Mouse (Mus musculus): ENCODE results near the gene Arhgef38. TPM values are rescaled to one million over a fixed set of nuclear protein-coding genes. Genes with fewer than 3 reads are reported as not detected.

Arhgef38 gene
- polyA plus RNA-seq, 1 experiment from 2014 or later: 0.89 TPM

DNA sequence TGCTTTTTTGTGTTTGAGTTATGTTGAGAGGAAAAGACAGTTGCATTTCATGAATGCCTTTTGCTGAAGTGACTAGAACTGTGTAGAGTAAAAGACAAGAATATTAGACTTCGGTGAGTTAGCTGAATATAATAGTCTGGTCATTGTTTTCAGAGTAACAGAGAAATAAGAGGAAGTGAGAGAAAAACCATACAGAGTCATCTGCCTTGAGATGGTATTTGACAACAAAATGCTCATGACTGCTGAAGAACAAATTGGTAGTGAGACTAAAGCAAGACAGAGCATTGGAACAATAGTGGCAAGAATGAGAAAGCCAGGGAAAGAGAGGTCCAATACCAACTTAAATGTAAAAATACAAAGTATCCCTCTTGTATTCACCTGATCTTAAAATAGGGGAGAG is 141.8 kb downstream of the Arhgef38 start:
- no peak for TF ChIP-seq CTCF (IDR thresholded peaks at IDR 0.05; ENCODE audit: low read depth)
- 71% methylated on average over 1 of the region's 1 CpGs for WGBS
- peaks cover 7% of the 10 kb centered on the region for H3K4me1 ChIP-seq (ENCODE audit: insufficient read depth)
- H3K4me3 ChIP-seq (ENCODE audit: low read depth, low read length): peak overlapping the region; percentile 75
- H3K9ac ChIP-seq: peak overlapping the region; percentile 95
- ATAC-seq (ENCODE audit: insufficient read depth) (no peak), DNase-seq (no peak)
- H3K27ac ChIP-seq (ENCODE audit: low read depth): no peak overlapping the region; the same call in 1 of the 2 replicates
- H3K27me3 ChIP-seq (ENCODE audit: insufficient read depth, low read length): no peaks in the 10 kb centered on the region
- peaks cover 8% of the 10 kb centered on the region for H3K36me3 ChIP-seq (ENCODE audit: insufficient read depth)
- no peaks in the 10 kb centered on the region for H3K9me3 ChIP-seq (ENCODE audit: low read depth, low read length)
- peak overlapping the region; percentile 59 for H3K4me2 ChIP-seq

GRCm38 (mm10) chr3:133092274-133092853 is 142.4 kb downstream of the Arhgef38 start:
- peak; percentile 27 for DNase-seq
- Histone ChIP-seq H3K27ac (ENCODE audit: low read depth) (peak overlapping the region; percentile 100), H3K36me3 (ENCODE audit: insufficient read depth) (peaks cover 5% of the 10 kb centered on the region; the same call in 1 of the 2 replicates), H3K9me3 (ENCODE audit: low read depth, low read length) (no peaks in the 10 kb centered on the region), H3K4me1 (ENCODE audit: insufficient read depth) (peaks cover 7% of the 10 kb centered on the region), H3K9ac (peak overlapping the region; percentile 95), H3K4me2 (peak overlapping the region; percentile 59), H3K27me3 (ENCODE audit: insufficient read depth, low read length) (no peaks in the 10 kb centered on the region), H3K4me3 (ENCODE audit: low read depth, low read length) (peak overlapping the region; percentile 75)
- WGBS: under 1% methylated on average over 7 of the region's 7 CpGs
- TF ChIP-seq CTCF (IDR thresholded peaks at IDR 0.05; ENCODE audit: low read depth): no peak
- no peak for ATAC-seq (ENCODE audit: insufficient read depth)

DNA sequence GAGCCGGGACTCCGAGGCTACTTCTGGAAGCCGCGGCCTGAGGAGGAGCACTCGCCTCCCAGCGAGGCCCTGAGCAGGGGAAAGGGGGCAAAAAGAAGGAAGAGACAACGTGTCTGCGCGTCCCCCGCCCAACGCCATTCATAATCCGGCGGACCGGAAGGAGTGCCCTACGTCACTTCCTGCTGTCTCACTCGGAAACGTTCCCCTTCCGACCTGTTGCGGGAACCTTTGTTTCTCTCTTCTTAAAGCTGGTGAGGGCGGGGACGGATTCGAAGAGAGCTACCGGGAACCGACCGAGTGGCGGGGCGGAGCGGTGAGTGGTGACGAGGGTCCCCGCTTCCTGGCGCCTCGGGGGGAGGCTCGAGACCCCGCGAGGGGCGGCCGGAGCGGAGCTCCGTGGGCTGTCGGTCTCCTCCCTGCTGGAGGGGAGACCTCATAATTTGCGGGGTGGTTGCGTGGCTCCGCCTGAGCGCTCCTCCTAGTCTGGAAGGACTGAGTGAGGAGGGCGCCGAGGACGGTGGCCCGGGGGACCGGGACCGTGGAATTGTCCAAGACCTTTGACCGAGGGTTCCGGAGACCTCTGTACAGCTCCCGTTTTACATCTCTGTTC is 143.0 kb downstream of the Arhgef38 start, which contains the start of the genes Ints12 and Gstcd:
Ints12 (plus strand) TSS at position 177 of the 610 bp plus-strand sequence.
Gstcd (minus strand) TSS at position 370 of the 610 bp plus-strand sequence.
- H3K27me3 ChIP-seq (ENCODE audit: insufficient read depth, low read length): no peaks in the 10 kb centered on the region
- peak; percentile 98 for DNase-seq
- peaks cover 7% of the 10 kb centered on the region for H3K4me1 ChIP-seq (ENCODE audit: insufficient read depth)
- peak within 1 kb of the TSS; percentile 75 for H3K4me3 ChIP-seq (ENCODE audit: low read depth, low read length)
- H3K4me2 ChIP-seq: peak within 1 kb of the TSS; percentile 59
- peaks cover 3% of the 10 kb centered on the region; the same call in 1 of the 2 replicates for H3K36me3 ChIP-seq (ENCODE audit: insufficient read depth)
- H3K27ac ChIP-seq (ENCODE audit: low read depth): peak within 1 kb of the TSS; percentile 100
- H3K9ac ChIP-seq: peak within 1 kb of the TSS; percentile 95
- no peak for TF ChIP-seq CTCF (IDR thresholded peaks at IDR 0.05; ENCODE audit: low read depth)
- 0% methylated on average over 52 of the region's 53 CpGs for WGBS
- H3K9me3 ChIP-seq (ENCODE audit: low read depth, low read length): no peaks in the 10 kb centered on the region
- peak; percentile 97 for ATAC-seq (ENCODE audit: insufficient read depth)

DNA sequence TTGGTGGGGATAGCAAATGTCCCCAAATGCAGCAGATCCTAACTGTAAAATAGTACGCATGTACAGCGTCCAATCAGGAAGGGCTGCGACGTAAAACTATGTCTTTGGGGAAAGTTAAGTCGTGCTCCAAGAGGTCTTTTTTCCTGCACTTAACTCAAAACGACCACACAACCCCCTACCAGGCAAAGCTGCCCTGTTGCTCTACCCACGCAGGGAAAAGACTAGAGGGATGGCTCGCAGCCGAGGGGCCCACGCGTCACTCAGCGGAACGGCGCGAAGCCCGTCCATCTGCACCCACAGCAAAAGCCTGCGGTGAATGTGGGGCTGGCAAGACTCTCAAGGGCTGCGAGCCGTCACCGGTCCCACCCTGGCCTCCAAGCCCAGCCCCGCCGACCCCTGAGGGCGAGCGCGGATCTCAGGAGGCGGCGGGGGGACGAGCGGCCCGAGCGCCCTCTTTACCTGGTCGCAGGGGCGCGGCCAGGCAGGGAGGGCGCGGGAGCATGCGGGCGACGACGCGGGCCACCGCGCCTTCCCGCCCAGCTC is 143.6 kb downstream of the Arhgef38 start:
- TF ChIP-seq CTCF (IDR thresholded peaks at IDR 0.05; ENCODE audit: low read depth): no peak
- Histone ChIP-seq H3K4me2 (peak overlapping the region; percentile 59), H3K27me3 (ENCODE audit: insufficient read depth, low read length) (no peaks in the 10 kb centered on the region), H3K9ac (peak overlapping the region; percentile 95), H3K4me3 (ENCODE audit: low read depth, low read length) (peak overlapping the region; percentile 75), H3K36me3 (ENCODE audit: insufficient read depth) (no peaks in the 10 kb centered on the region), H3K9me3 (ENCODE audit: low read depth, low read length) (no peaks in the 10 kb centered on the region), H3K4me1 (ENCODE audit: insufficient read depth) (peaks cover 7% of the 10 kb centered on the region), H3K27ac (ENCODE audit: low read depth) (peak overlapping the region; percentile 100)
- ATAC-seq (ENCODE audit: insufficient read depth) (peak; percentile 38; the same call in 1 of the 2 replicates), DNase-seq (peak; percentile 73)
- under 1% methylated on average over 44 of the region's 44 CpGs for WGBS

- peaks cover 7% of the 10 kb centered on the region for H3K4me1 ChIP-seq (ENCODE audit: insufficient read depth)
- DNase-seq: peak; percentile 47
- peak overlapping the region; percentile 95 for H3K9ac ChIP-seq
- ATAC-seq (ENCODE audit: insufficient read depth): no peak
- no peaks in the 10 kb centered on the region for H3K27me3 ChIP-seq (ENCODE audit: insufficient read depth, low read length)
- H3K4me2 ChIP-seq: peak overlapping the region; percentile 59
- H3K27ac ChIP-seq (ENCODE audit: low read depth): peak overlapping the region; percentile 100
- no peaks in the 10 kb centered on the region for H3K36me3 ChIP-seq (ENCODE audit: insufficient read depth)
- H3K4me3 ChIP-seq (ENCODE audit: low read depth, low read length): peak overlapping the region; percentile 75
- no peaks in the 10 kb centered on the region for H3K9me3 ChIP-seq (ENCODE audit: low read depth, low read length)
- no peak for TF ChIP-seq CTCF (IDR thresholded peaks at IDR 0.05; ENCODE audit: low read depth)
- WGBS: 3% methylated on average over 11 of the region's 11 CpGs
These were observed 144.3 kb downstream of the Arhgef38 start for GRCm38 (mm10) chr3:133090247-133091120.

GRCm38 (mm10) chr3:133085858-133086257 is 148.9 kb downstream of the Arhgef38 start:
- ATAC-seq (ENCODE audit: insufficient read depth) (peak; percentile 72; the same call in 1 of the 2 replicates), DNase-seq (peak; percentile 88)
- WGBS: 59% methylated on average over 3 of the region's 3 CpGs
- Histone ChIP-seq H3K27ac (ENCODE audit: low read depth) (no peak overlapping the region), H3K36me3 (ENCODE audit: insufficient read depth) (peaks cover 36% of the 10 kb centered on the region), H3K4me2 (no peak overlapping the region), H3K27me3 (ENCODE audit: insufficient read depth, low read length) (no peaks in the 10 kb centered on the region), H3K9ac (no peak overlapping the region), H3K9me3 (ENCODE audit: low read depth, low read length) (no peaks in the 10 kb centered on the region), H3K4me1 (ENCODE audit: insufficient read depth) (no peaks in the 10 kb centered on the region), H3K4me3 (ENCODE audit: low read depth, low read length) (no peak overlapping the region)
- TF ChIP-seq CTCF (IDR thresholded peaks at IDR 0.05; ENCODE audit: low read depth): peak; percentile 38
